Mouse (Mus musculus): ENCODE data around the gene Rictor.

The Rictor gene

DNA sequence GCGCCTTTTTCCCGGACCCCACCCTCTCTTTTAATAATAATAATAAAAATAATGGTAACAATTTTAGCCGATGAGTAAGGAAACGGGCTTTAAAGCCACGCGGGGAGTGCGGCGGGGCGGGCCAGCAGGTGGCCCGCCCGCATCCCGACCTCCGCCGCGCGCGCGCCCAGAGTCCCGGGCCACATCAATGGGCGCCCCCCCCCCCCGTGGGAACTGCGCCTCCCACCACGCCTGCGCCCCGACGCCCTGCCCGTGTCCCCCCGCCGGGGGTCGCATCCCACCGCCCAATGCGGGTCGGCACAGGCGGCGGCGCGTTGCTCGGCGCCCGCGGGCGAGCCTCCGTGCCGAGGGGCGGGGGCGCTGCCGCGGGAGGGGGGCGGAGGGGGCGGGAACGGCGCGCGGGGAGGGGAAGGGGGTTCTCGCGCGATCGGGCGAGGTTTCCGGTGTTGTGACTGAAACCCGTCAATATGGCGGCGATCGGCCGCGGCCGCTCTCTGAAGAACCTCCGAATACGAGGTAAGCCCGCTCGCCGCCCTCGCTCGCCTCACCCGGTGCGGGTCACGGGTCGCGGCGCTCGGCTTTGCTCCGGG, at the start of gene Rictor:
TSS of gene Rictor (plus strand) at position 444 of the 590 bp plus-strand sequence.
- peak; percentile 76 to 89 for DNase-seq (ENCODE audit: low spot score in 2 of 2)

DNA sequence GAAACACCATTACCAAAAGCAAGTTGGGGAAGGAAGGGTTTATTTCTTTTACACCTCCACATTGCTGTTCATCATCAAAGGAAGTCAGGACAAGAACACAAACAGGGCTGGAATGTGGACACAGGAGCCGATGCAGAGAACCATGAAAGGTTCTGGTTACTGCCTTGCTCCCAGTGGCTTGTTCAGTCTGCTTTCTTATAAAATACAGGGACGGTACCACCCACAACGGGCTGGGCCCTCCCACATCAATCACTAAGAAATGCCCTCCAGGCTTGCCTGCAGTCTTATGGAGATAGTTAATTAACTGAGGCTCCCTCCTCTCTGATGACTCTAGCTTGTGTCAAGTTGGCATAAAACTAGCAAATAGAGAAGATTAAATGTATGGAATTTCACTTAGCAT, 46.2 kb upstream of the Rictor start:
- DNase-seq (ENCODE audit: low spot score in 2 of 2) = no peak

DNA sequence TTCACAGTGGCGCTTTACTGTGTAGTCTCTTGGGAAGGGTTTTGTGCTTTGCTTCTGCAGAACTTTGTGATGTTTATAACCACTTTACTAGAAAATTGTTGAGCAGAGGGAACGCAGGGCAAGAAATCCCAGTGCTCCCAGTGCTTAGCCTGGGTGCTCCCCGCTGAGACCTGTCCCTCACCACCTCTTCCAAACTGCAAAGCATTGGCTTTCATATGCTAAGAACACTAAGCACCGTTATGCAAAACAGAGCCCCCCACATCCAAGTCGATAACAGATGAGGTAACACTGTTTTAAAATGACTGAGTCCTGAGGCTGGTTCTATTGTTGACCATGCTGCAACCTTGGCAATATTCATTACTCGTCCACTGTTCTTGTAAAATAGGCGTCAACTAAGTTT, 44.2 kb upstream of the Rictor start:
- no peak for DNase-seq (ENCODE audit: low spot score in 2 of 2)

DNA sequence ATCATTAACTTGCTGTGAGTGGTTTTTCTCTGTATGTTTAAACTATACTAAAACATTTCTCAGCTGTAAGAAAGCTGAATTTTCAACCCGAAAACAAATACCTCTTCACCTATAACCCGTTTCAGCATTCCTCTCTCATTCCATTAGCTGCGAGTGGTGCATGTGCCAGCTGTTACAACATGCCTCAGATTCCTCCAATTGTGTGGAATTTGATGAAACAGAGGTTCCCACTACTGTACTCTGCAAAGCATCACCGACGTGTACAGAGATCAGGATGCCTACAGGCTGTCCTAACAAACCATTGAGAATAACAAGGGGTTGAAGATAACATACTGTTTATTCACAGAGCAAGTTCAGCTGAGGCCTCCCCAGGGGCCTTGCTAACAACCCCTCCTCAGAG, 42.1 kb upstream of the Rictor start:
- no peak for DNase-seq (ENCODE audit: low spot score in 2 of 2)

- DNase-seq (ENCODE audit: low spot score in 2 of 2) = no peak
These were observed 39.3 kb upstream of the Rictor start for GRCm38 (mm10) chr15:6668793-6669437.

- no peak for DNase-seq (ENCODE audit: low spot score in 2 of 2)
These were observed 29.7 kb upstream of the Rictor start for GRCm38 (mm10) chr15:6678479-6678878.

DNA sequence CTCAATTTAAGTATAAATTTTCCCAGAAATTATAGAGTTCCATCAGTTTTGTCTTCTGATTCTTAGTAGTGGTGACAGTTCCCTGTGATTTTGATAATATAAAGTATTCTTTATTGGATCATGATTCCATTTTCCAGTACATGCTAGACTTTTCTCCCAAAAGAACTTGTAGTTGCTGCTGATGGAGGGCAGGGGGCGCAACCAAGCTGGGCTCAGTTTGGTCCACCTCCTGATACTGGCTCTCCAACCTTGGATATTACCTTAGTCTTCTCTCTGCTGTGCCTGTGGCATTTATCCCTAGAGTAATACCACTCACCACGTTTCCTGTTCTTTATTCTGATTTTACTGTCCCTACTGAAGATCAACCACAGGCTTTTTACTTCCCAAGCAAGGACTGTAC, 6.0 kb upstream of the Rictor start:
- DNase-seq (ENCODE audit: low spot score in 2 of 2) = no peak

DNA sequence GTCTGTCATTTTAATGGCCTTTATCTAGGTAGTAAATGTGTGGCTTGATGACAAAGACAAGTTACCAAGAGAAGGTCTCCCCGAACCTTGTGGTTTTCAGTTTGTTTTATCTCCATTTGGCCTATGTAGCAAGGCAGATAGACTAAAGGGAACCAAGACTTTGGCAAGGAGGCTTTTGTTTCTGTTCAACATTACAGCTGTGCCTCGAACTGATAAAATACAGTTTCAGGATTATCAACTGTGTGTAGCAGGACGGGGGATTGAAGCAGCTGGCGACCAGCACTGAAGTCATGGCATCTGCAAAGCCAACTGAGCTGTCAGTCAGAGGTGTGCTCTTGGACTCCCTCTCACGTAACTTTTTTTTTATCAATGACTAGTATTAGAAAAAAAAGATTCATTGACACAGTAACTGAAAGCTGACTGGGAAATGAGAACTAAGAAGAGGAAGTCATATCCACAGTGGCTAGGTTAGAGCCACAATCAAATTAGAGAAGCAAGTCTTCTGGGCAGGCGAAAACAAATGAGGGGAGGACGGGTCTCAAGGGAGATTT, 2.8 kb upstream of the Rictor start:
- DNase-seq (ENCODE audit: low spot score in 2 of 2) = no peak

GRCm38 (mm10) chr15:6707551-6707935, 636 bp upstream of the Rictor start:
- DNase-seq (ENCODE audit: low spot score in 2 of 2) = peak; percentile 57 to 68

GRCm38 (mm10) chr15:6708526-6709441, 605 bp downstream of the Rictor start:
- no peak for DNase-seq (ENCODE audit: low spot score in 2 of 2)

GRCm38 (mm10) chr15:6709618-6710017, 1.4 kb downstream of the Rictor start:
- DNase-seq (ENCODE audit: low spot score in 2 of 2) = no peak

DNA sequence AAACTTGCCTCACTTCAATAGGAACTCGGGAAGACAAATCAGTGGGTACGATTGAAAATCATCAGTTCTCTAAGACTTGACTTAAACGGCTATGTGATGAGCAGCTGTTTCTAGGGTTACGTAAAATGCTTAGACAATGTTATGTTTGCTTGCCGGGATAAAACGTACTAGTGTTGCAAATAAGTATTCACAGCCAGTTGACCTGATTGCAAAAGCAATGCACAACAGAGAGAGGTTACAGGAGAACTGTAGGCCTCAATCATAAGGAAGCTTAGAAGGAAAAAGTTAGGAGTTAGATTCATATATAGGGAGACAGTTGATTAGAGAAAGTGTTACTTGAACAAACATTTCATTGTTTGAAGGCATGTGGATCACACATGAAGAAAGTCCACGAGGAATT, 2.2 kb downstream of the Rictor start:
- DNase-seq (ENCODE audit: low spot score in 2 of 2) = no peak

DNA sequence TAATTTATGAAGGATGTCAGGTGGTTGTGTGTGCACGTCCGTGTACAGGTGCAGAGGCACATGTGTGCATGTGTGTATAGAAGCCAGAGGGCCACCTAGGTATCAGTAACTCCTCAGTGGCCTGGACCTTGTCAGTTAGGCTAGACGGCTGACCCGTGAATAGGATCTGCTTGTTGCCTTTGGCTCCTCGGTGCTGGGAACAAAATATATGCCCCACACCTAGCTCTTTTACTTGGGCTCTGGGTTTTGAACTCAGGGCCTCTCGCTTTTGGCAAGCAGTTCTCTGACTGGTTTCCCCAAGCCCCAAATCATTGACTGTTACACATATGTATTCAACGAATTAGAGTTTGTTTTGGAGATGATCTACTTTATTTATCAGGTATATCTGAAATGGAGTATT, 3.0 kb downstream of the Rictor start:
- no peak for DNase-seq (ENCODE audit: low spot score in 2 of 2)

- DNase-seq (ENCODE audit: low spot score in 2 of 2) = no peak
These were observed 6.6 kb downstream of the Rictor start for GRCm38 (mm10) chr15:6714819-6715218.

- no peak for DNase-seq (ENCODE audit: low spot score in 2 of 2)
These were observed 7.1 kb downstream of the Rictor start for GRCm38 (mm10) chr15:6715237-6715636.

DNA sequence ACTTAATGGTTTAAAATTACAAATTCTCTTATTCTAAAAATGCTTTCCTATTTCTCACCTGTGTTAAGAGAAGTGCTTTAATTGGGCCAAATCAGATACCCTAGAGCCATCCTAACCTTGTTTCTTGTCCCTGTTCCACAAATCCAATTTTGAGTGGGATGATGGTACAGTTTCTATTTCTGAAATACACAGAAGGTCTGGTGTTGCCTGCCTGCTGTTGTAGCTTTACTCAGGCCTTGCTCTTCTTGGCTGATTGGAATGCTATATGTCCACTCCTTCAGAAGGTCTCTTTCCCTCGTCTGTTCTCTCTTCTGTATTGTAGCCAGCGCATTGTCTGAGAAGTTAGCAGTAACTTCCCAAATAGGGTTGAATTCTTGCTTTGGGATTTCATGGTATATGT, 13.2 kb downstream of the Rictor start:
- DNase-seq (ENCODE audit: low spot score in 2 of 2) = no peak

- DNase-seq (ENCODE audit: low spot score in 2 of 2) = no peak
These were observed 13.6 kb downstream of the Rictor start for GRCm38 (mm10) chr15:6721802-6722201.

GRCm38 (mm10) chr15:6722405-6723176, 14.4 kb downstream of the Rictor start:
- no peak for DNase-seq (ENCODE audit: low spot score in 2 of 2)

DNA sequence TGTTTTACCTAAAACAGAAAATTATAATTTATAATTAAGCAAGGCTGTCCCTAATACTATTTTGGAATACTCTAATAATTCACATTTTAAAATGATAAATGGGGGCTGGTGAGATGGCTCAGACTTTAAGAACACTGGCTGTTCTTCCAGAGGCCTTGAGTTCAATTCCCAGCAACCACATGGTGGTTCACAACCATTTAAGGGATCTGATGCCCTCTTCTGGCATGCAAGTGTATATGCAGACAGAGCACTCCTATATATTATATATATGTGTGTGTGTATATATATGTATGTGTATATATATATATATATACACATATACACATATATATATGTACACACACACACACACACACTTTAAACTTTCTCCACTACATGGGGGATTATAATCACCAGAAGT, 15.2 kb downstream of the Rictor start:
- no peak for DNase-seq (ENCODE audit: low spot score in 2 of 2)

DNA sequence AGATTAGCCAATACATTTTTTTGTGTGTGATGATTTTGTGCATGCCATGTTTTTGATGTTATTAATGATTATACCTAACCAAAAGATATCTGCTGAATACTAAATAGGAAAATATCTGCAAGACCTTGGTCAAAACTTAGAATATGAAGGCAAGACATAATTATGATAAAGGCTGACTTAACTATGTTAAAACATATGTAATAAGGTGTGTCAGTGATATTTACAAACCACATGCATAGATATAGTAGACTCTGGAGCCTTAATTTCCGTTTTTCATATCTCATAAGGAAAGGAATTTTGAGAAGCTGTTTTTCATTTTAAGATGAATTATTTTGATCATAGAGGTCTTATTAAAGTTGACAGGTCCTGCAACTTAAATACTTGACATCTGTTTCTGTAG, 16.3 kb downstream of the Rictor start:
- DNase-seq (ENCODE audit: low spot score in 2 of 2) = no peak

DNA sequence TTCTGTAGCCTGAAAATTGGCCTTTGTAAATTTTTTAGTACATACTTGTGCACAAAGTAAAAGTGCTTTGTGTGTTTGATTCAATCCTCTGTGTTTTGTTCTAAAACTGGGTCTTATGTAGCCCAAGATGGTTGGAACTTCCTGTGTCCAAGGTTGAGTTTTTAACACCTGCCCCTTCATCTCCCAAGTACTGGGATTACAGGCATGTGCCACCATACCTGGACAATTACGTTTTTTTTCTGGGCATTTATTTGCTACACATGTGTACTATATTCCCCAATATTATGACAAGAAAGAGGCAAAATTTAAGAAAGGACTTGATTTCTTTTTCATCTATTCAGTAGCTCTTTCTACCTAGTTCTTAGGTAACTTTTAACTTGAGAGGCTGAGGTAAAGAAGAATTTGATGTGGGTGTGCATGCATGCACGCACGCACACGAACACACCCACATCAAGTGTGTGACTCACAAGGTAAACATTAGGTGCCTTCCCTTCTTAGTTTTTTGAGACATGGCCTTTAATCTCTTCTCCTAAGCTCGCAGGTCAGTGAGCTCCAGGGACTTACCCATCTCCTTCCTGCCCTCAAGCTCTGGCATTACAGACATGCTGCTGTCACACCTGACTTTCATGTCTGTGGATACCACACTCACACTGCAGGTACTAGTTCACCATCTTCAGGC, 18.1 kb downstream of the Rictor start:
- DNase-seq (ENCODE audit: low spot score in 2 of 2) = no peak
